Mouse (Mus musculus) neural tube, embryonic 15.5 days (tissue): Measurements from ENCODE around the gene Chit1. TPM values are rescaled to one million over a fixed set of nuclear protein-coding genes. Genes with fewer than 3 reads are reported as not detected.
A peak's percentile ranks its signal among the peaks of the same experiment; 100 is the strongest.

Source experiments
- ATAC-seq: fragments of 200-750 bp; cut with Nextera tagmentation; 2 replicates; pipeline ENCODE4 v1.8.0; 2017; ENCODE audit warnings: mild to moderate bottlenecking, moderate TSS enrichment, moderate library complexity; ENCODE audit not compliant: low FRiP score
- H3K27ac ChIP-seq: fragments of 300-500 bp; sonication (generic); replicated peaks from 2 replicates; pipeline ENCODE4 v1.5.1; 2015; ENCODE audit warnings: mild to moderate bottlenecking, inconsistent platforms
- H3K27me3 ChIP-seq: fragments of 300-500 bp; sonication (generic); replicated peaks from 2 replicates; pipeline ENCODE4 v1.6.1; 2015; ENCODE audit warnings: inconsistent platforms
- H3K36me3 ChIP-seq: fragments of 300-500 bp; sonication (generic); 2 replicates; pipeline ENCODE4 v1.6.1; 2015; ENCODE audit warnings: inconsistent platforms
- H3K4me1 ChIP-seq: fragments of 300-500 bp; sonication (generic); 2 replicates; pipeline ENCODE4 v1.6.1; 2015; ENCODE audit warnings: inconsistent platforms
- H3K4me2 ChIP-seq: fragments of 300-500 bp; sonication (generic); 2 replicates; pipeline ENCODE4 v1.6.1; 2015; ENCODE audit warnings: inconsistent platforms, mild to moderate bottlenecking, moderate library complexity
- H3K4me3 ChIP-seq: fragments of 300-500 bp; sonication (generic); replicated peaks from 2 replicates; pipeline ENCODE4 v1.5.1; 2015; ENCODE audit warnings: mild to moderate bottlenecking, inconsistent platforms
- H3K9ac ChIP-seq: fragments of 300-500 bp; sonication (generic); replicated peaks from 2 replicates; pipeline ENCODE4 v1.6.1; 2015; ENCODE audit warnings: mild to moderate bottlenecking, inconsistent platforms
- H3K9me3 ChIP-seq: fragments of 300-500 bp; sonication (generic); replicated peaks from 2 replicates; pipeline ENCODE4 v1.6.1; 2016; ENCODE audit warnings: inconsistent platforms
- whole genome bisulfite sequencing: fragments of 180-500 bp; shearing (Covaris S2); methylation state at CpG from one replicate; pipeline ENCODE4 v1.1.7; 2015; ENCODE audit warnings: mixed read lengths; 5-methylcytosine and 5-hydroxymethylcytosine counted together
- polyA plus RNA-seq: library from polyadenylated mRNA; unstranded; fragments of >200 nt; fragmentation: Nextera tagmentation; extraction: Ambion mirVana; gene quantifications from 2 replicates; pipeline ENCODE4 v1.2.1, GENCODE M21; 2015

Chit1 gene
- polyA plus RNA-seq: 0.87 and 0.89 TPM in 2 replicates

DNA sequence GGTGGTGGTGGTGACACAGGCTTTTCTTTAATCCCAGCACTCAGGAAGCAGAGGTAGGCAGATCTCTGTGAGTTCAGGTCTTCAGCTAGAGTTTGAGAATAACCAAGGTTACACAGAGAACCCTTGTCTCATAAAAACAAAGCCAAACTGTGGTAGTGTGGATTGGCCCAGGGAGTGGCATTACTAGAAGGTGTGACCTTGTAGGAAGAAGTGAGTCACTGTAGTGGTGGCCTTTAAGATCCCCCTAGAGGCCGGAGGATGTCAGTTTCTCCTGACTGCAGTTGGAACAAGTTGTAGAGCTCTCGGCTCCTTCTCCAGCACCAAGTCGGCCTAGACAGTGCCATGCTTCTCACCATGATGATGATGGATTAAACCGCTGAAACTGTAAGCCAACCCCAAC is at the start of gene Chit1:
Gene Chit1, plus strand, starts transcription at position 264 of the 400 bp plus-strand sequence.
- Histone ChIP-seq H3K27ac (no peak within 1 kb of the TSS), H3K9me3 (no peaks in the 10 kb centered on the region), H3K27me3 (no peaks in the 10 kb centered on the region), H3K4me3 (no peak within 1 kb of the TSS), H3K4me1 (peaks cover 8% of the 10 kb centered on the region), H3K9ac (no peak within 1 kb of the TSS), H3K36me3 (no peaks in the 10 kb centered on the region), H3K4me2 (no peak within 1 kb of the TSS)
- 83% methylated on average over 4 of the region's 4 CpGs for WGBS
- no peak for ATAC-seq

DNA sequence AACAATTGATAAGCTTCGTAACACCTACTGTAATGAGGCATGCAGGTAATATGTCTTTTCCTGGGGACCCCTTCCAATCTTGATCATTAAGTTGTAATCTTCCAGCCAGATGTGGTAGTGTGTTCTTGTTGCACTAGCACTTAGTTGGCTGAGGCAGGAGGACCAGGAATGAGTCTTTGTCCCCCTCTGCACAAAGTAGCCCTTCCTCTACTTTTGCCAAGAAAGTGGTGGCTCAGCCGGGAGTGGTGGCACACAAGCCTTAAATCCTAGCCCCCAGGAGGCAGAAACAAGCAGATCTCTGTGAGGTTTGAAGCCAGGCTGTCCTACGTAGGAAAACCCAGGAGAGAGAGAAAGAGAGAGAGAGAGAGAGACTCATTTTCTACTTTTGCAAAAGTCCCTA is 49.1 kb upstream of the Chit1 start:
- Histone ChIP-seq H3K9ac (no peak overlapping the region), H3K4me3 (no peak overlapping the region), H3K4me2 (no peak overlapping the region), H3K36me3 (no peaks in the 10 kb centered on the region), H3K27me3 (no peaks in the 10 kb centered on the region), H3K9me3 (no peaks in the 10 kb centered on the region), H3K27ac (peak overlapping the region; percentile 96), H3K4me1 (peaks cover 57% of the 10 kb centered on the region)
- 40% methylated on average over 3 of the region's 3 CpGs for WGBS
- no peak for ATAC-seq

DNA sequence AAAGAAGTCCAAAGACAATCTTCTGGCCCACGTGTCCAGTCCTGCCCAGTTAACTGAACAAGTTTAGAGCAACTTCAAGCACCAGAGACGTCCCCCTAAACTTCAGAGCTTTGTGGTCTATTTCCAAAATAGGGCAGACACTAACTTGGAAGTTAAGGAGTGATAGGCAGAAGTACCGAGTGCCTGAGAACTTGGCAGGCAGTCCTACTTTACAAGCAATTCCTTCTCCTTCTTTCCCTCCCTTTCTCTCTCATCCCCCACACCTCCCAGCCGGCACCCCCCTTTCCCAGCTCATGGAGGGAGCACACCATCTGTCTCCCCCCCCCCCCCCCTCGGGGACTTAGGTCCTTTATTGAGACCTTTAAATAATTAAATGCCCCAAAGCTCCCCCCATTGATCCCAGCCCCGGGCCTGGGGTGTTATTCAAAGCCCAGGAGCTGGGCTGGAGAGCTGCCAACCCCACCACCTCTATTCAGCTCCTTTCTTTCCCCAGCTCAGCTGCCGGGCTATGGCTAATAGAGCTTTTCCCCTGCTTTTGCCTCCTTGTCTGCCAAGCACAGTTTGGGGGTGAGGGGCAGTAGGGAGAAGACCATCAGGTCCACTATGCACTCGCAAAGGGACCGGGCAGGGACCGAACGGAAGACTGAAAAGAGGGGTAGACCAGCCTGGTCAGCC is 48.5 kb upstream of the Chit1 start:
- no peak overlapping the region for H3K4me3 ChIP-seq
- no peaks in the 10 kb centered on the region for H3K9me3 ChIP-seq
- H3K27ac ChIP-seq: peak overlapping the region; percentile 96
- 8% methylated on average over 11 of the region's 11 CpGs for WGBS
- H3K4me2 ChIP-seq: peak overlapping the region; percentile 37
- no peaks in the 10 kb centered on the region for H3K27me3 ChIP-seq
- peak; percentile 32; the same call in 1 of the 2 replicates for ATAC-seq
- H3K9ac ChIP-seq: peak overlapping the region; percentile 14; the same call in 1 of the 2 replicates
- H3K36me3 ChIP-seq: no peaks in the 10 kb centered on the region
- H3K4me1 ChIP-seq: peaks cover 61% of the 10 kb centered on the region

DNA sequence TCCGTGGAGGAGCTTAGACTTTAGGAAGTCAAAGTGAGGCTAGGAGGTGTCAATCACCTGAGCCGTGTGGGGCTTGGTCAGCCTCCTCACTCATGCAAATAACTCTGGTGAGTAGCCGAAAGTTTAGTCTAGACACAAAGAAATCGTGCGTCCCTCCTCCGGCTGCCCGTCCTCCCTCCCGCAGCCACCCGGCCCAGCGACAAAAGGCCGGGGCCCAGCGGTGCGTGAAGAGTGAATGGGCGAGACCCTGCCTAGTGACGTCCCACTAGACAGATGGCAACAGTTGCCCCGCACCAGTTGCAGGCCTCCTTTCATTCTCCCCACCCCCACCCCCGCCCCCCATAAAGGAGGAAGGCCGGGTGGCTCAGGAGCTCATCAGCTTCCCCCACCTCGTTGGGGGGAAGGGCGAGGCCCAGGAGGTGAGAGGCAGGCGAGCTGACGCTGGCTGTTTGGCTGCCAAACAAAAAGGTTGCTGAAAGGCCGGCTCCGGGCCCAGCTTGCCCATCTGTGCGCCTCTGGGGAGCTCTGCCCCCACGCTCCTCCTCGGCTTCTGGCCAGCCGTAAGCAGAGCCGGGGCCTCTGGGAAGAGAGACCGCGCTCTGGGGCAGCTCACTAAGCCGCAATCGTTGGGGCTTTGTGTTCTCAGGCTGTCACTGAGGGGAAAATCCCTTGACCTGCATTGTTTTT is 47.8 kb upstream of the Chit1 start:
- WGBS: 2% methylated on average over 33 of the region's 33 CpGs
- Histone ChIP-seq H3K4me3 (no peak overlapping the region), H3K4me2 (peak overlapping the region; percentile 37), H3K27ac (peak overlapping the region; percentile 96), H3K36me3 (no peaks in the 10 kb centered on the region), H3K27me3 (no peaks in the 10 kb centered on the region), H3K4me1 (peaks cover 61% of the 10 kb centered on the region), H3K9me3 (no peaks in the 10 kb centered on the region), H3K9ac (peak overlapping the region; percentile 23; the same call in 1 of the 2 replicates)
- peak; percentile 46 for ATAC-seq

DNA sequence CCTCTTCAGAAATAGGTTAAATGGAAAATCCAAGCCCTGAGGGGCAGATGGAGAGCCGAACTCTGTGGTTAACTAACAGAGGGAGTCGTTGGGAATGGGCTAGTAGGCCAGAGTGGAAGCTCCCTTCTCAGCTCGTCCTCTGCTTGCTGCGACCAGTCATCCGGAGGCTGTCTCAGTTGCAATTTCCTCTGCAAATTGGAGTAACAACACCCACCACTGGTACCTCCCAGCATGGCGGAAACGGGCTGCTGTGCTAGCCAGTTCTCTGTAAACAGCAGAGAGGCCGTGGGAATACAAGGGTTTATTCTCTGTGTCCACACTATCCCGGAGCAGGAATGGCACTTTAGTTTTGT is 47.3 kb upstream of the Chit1 start:
- no peak for ATAC-seq
- peak overlapping the region; percentile 37 for H3K4me2 ChIP-seq
- H3K9me3 ChIP-seq: no peaks in the 10 kb centered on the region
- WGBS: 7% methylated on average over 9 of the region's 9 CpGs
- H3K4me1 ChIP-seq: peaks cover 61% of the 10 kb centered on the region
- H3K27me3 ChIP-seq: no peaks in the 10 kb centered on the region
- H3K27ac ChIP-seq: peak overlapping the region; percentile 96
- H3K9ac ChIP-seq: peak overlapping the region; percentile 23; the same call in 1 of the 2 replicates
- no peaks in the 10 kb centered on the region for H3K36me3 ChIP-seq
- no peak overlapping the region for H3K4me3 ChIP-seq

DNA sequence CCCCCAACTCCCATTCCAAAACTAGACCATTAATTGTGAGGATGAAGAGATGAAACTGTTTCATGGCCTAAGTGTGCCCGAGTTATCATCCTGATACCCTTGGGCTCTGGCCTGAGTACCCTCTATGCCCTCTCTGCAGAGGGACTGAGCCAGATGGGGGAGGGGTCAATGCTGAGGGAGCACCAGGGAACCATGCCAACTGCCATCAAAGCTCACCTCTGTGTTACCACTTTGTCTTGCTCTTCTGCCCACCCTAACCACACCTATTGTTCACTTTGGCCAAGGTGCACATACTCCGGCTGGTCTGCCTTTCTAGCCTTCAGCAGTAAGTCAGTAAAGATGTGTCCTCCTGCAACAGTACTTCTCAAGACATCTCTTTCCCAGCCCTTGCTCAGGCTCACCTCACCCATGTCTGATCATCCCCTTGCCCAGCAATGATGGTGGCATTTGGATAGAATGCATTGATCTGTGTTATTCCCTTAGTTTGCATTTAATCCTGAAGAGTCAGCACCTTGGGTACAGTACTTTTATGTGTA is 46.7 kb upstream of the Chit1 start:
- no peaks in the 10 kb centered on the region for H3K36me3 ChIP-seq
- H3K4me2 ChIP-seq: no peak overlapping the region
- H3K4me3 ChIP-seq: no peak overlapping the region
- ATAC-seq: no peak
- peaks cover 61% of the 10 kb centered on the region for H3K4me1 ChIP-seq
- WGBS: 77% methylated on average over 2 of the region's 2 CpGs
- H3K9me3 ChIP-seq: no peaks in the 10 kb centered on the region
- no peak overlapping the region for H3K9ac ChIP-seq
- H3K27me3 ChIP-seq: no peaks in the 10 kb centered on the region
- H3K27ac ChIP-seq: peak overlapping the region; percentile 96

DNA sequence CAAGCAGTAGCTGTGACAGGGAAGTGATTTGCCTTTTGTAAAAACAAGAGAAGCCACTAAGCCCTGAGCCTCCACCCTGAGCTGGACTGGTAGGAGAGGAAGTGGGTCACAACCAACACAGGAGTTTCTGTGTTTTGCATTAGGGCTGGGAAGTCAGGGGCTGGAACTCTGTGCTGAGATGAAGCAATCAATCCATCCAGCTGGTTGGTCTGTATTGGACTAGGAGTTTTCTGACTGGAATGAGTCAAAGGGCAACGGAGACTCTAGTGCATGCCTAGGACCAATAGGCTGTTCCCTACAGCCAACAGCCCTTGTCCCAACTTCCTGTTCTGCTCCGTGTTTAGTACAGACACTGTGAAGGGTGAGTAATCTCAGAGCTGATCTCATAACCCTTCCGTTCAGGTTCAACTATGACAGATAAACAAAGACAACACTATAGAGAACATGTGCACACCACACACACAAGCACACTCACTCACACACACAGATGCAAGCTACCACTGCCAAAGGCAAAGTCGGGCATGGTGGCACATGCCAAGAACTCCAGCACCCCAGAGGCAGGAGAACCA is 45.7 kb upstream of the Chit1 start:
- Histone ChIP-seq H3K4me3 (no peak overlapping the region), H3K9ac (no peak overlapping the region), H3K9me3 (no peaks in the 10 kb centered on the region), H3K4me2 (no peak overlapping the region), H3K4me1 (peaks cover 57% of the 10 kb centered on the region), H3K36me3 (no peaks in the 10 kb centered on the region), H3K27ac (peak overlapping the region; percentile 96; the same call in 1 of the 2 replicates), H3K27me3 (no peaks in the 10 kb centered on the region)
- no peak for ATAC-seq
- 62% methylated on average over 4 of the region's 4 CpGs for WGBS

DNA sequence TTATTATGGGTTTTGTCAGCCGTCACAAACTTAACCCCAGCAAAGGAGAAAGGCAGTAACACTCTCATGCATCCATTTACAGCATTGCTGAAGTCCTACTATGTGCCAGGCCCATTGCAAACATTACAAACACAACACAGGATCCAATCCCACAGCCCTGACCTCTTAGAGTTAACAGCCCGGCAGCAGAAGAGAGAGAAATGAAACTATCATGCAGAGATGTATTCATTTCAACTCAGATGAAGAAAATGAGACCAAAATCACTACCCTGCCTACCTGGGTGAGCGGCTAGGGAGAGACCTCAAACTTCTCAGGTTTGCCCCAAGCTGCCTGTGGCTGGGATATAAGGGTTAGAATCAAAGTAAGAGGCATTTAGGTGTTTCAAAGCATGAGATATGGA is 44.5 kb upstream of the Chit1 start:
- Histone ChIP-seq H3K4me3 (no peak overlapping the region), H3K4me2 (no peak overlapping the region), H3K36me3 (no peaks in the 10 kb centered on the region), H3K4me1 (peaks cover 55% of the 10 kb centered on the region), H3K9me3 (no peaks in the 10 kb centered on the region), H3K9ac (no peak overlapping the region), H3K27me3 (no peaks in the 10 kb centered on the region), H3K27ac (no peak overlapping the region)
- WGBS: 46% methylated on average over 3 of the region's 3 CpGs
- no peak for ATAC-seq

DNA sequence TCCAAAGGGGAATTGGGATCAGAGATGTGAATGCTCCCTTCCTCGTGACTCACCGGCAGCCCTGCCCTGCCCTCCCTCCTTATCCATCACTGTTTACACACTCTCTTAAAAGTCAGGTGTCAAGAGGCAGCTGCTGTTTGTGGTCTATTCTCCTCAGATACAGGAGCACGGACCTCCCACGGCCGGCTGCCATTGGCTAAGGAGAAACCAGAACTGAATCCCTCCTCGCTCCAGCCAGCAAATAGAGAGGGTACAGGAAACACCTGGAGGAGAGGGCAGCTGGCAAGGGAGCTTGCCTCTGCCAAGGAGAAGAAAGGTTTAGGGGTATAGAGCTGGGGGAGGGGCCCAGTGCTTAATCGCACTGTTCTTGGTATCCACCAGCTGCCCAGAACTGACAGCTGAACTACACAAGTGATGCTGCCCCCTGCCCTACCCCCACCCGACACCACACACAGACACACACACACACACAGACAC is 43.9 kb upstream of the Chit1 start:
- Histone ChIP-seq H3K4me3 (no peak overlapping the region), H3K27ac (no peak overlapping the region), H3K9ac (no peak overlapping the region), H3K27me3 (no peaks in the 10 kb centered on the region), H3K9me3 (no peaks in the 10 kb centered on the region), H3K4me2 (no peak overlapping the region), H3K36me3 (no peaks in the 10 kb centered on the region), H3K4me1 (peaks cover 52% of the 10 kb centered on the region)
- 9% methylated on average over 8 of the region's 8 CpGs for WGBS
- no peak for ATAC-seq

DNA sequence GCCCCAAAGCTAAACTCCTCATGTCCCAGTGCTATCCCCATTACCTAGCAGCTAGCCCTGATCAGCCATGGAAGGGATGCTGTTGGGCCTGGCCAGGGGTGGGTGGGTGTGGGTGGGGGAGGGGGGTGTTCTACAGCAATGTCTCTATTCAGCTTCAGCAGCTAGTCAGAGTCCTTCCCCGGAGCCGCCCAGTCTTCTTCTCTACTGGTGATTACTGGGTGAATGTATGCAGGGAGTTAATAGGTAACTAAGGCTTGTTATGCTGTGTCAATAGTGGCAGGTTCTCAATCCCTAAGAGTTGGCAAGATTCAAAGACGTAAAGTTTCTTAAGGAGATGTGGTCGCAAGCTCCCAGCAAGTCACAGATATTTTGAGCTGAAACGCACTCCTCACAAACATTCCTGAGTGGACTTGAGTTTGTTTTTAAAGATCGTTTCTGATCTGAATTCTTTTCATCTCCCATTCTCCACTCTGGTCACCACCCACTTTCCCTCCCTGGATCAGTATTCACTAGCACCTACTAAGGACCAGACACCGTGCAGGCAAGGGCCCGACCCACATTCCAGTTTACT is 40.9 kb upstream of the Chit1 start:
- Histone ChIP-seq H3K36me3 (no peaks in the 10 kb centered on the region), H3K4me3 (no peak overlapping the region), H3K9ac (no peak overlapping the region), H3K27me3 (no peaks in the 10 kb centered on the region), H3K4me1 (peaks cover 34% of the 10 kb centered on the region), H3K9me3 (no peaks in the 10 kb centered on the region), H3K4me2 (no peak overlapping the region), H3K27ac (no peak overlapping the region)
- 45% methylated on average over 8 of the region's 8 CpGs for WGBS
- no peak for ATAC-seq

DNA sequence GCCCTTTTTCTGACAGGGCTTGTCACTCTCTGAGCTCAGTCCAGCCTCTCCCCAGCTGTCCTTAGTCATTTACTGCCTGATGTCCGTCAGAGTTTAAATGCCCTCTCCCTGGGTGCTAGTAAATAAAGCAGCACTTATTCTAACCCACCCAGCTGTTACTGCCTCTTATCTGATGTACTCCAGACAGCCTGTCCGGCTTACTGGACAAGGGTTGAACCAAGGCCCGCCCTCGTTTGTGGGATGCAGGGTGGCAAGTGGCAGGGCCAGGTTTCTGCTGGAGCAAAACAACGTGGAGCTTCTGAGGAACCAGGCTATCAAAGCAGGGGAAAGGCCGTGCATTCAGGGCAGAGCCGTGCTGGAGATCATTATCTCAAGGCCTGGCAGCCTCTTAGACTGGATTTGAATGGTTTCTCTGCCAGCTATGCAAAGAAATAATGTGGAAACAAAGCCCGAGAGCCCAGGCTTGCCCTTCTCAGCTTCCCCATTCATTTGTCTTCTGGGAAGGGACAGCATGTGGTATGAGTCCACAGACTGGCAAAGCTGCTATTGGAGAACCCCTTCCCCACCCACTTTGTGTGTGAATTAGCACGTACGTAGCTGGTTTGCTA is 39.5 kb upstream of the Chit1 start:
- no peak for ATAC-seq
- no peak overlapping the region for H3K4me3 ChIP-seq
- H3K36me3 ChIP-seq: no peaks in the 10 kb centered on the region
- no peak overlapping the region for H3K4me2 ChIP-seq
- 20% methylated on average over 10 of the region's 10 CpGs for WGBS
- H3K27me3 ChIP-seq: no peaks in the 10 kb centered on the region
- H3K9ac ChIP-seq: no peak overlapping the region
- H3K9me3 ChIP-seq: no peaks in the 10 kb centered on the region
- peak overlapping the region; percentile 34 for H3K27ac ChIP-seq
- H3K4me1 ChIP-seq: peaks cover 40% of the 10 kb centered on the region
